Mouse (Mus musculus) heart, adult 2 months (tissue): ENCODE measurements at regions not wholly inside any gene's neighbourhood (a gene's known extent, or its start where the extent isn't known, plus 50 kb on each side); places are given as distances from the start of the nearest gene placed in this dataset.

Experiments used
- CTCF ChIP-seq: fragments of 200-600 bp; IDR thresholded peaks from 2 replicates; pipeline ENCODE4 v1.8.1; 2022; ENCODE audit warnings: antibody characterized with exemption, mild to moderate bottlenecking, moderate library complexity
- EP300 ChIP-seq: fragments of 200-500 bp; IDR thresholded peaks from 2 replicates; pipeline ENCODE4 v1.6.1; 2011; ENCODE audit warnings: low read depth, low read length, control low read depth; ENCODE audit not compliant: insufficient read depth
- POLR2A ChIP-seq: fragments of 200-500 bp; IDR thresholded peaks from 2 replicates; pipeline ENCODE4 v1.6.1; 2011; ENCODE audit warnings: mild to moderate bottlenecking, low read depth, low read length, control low read depth; ENCODE audit not compliant: insufficient read depth

DNA sequence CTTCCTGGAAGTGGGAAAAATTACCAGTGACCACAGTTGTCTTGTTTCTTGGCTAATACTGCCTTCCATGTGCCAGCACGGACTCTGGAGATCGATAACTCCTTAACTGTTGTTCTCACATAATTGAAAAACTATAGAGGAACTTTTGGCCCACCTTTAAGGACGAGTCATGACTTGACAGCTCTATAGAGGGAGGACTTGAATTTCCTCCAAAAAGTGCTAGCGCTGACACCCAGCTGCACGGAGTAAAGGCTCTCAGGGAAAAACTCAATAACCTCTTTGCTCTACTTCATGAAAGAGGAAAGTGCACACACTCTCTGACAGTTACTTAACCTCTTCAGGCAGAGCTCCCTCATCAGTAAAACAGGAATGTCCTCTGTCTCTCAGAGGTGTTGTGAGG, 320.9 kb downstream of the Galc start:
- TF ChIP-seq CTCF (no peak), EP300 (no peak), POLR2A (no peak)
